11 mouse cellular contexts compared by ENCODE assay signal in genomic region chr2:157975595-157975994, GRCm38 (mm10). TPM values are rescaled to one million over a fixed set of nuclear protein-coding genes. Genes with fewer than 3 reads are reported as not detected.
DNase-seq lines count a peak whose midpoint lies in the region; ATAC-seq lines count a peak whose summit lies in the region.
"Had no signal": no experiment of that assay in that cellular context is flagged by ENCODE, and none has a peak within 500 bp of the region (broad histone marks: within the 10 kb centered on the region; RNA-seq: fewer than 3 reads in every experiment).

No protein-coding gene starts in this region.

- no peaks in the 10 kb centered on the region for H3K9me3 ChIP-seq in embryonic facial prominence, embryonic 14.5 days (ENCODE audit: control insufficient read depth, low read length)
- no peaks in the 10 kb centered on the region for H3K9me3 ChIP-seq in hindbrain, embryonic 14.5 days (ENCODE audit: control insufficient read depth, low read length)
- H3K9me3 ChIP-seq in midbrain, embryonic 14.5 days (ENCODE audit: control insufficient read depth, low read length), result no peaks in the 10 kb centered on the region
- H3K9me3 ChIP-seq: liver, embryonic 12.5 days had no signal

- 0 out of 2 replicates have a peak, but pooled peaks cover 5% of the 10 kb centered on the region for H3K27me3 ChIP-seq in embryonic facial prominence, embryonic 14.5 days (replicated peaks; ENCODE audit: control insufficient read depth, insufficient read depth, low read length)
- no peaks in the 10 kb centered on the region for H3K27me3 ChIP-seq in hindbrain, embryonic 14.5 days (ENCODE audit: control insufficient read depth, insufficient read depth, low read length)
- H3K27me3 ChIP-seq in midbrain, embryonic 14.5 days (ENCODE audit: control insufficient read depth, insufficient read depth, low read length), result no peaks in the 10 kb centered on the region

- H3K4me3 ChIP-seq in embryonic facial prominence, embryonic 14.5 days (ENCODE audit: low read depth, low read length), result no peak overlapping the region
- no peak overlapping the region for H3K4me3 ChIP-seq in hindbrain, embryonic 14.5 days (replicated peaks; ENCODE audit: low read length)
- H3K4me3 ChIP-seq in midbrain, embryonic 14.5 days (replicated peaks; ENCODE audit: low read depth, low read length), result no peak overlapping the region
- H3K4me3 ChIP-seq: liver, embryonic 12.5 days had no signal

- H3K4me1 ChIP-seq in embryonic facial prominence, embryonic 14.5 days (ENCODE audit: control insufficient read depth, insufficient read depth, low read length), result peaks cover 11% of the 10 kb centered on the region; the same call in 1 of the 2 replicates
- H3K4me1 ChIP-seq in hindbrain, embryonic 14.5 days (replicated peaks; ENCODE audit: control insufficient read depth, insufficient read depth, low read length), result peaks cover 21% of the 10 kb centered on the region
- peaks cover 15% of the 10 kb centered on the region for H3K4me1 ChIP-seq in midbrain, embryonic 14.5 days (ENCODE audit: control insufficient read depth, insufficient read depth, low read length)
- H3K4me1 ChIP-seq: liver, embryonic 12.5 days had no signal

- no peaks in the 10 kb centered on the region for H3K36me3 ChIP-seq in embryonic facial prominence, embryonic 14.5 days (ENCODE audit: control insufficient read depth, insufficient read depth, low read length)
- H3K36me3 ChIP-seq in hindbrain, embryonic 14.5 days (replicated peaks; ENCODE audit: control insufficient read depth, insufficient read depth), result no peaks in the 10 kb centered on the region
- no peaks in the 10 kb centered on the region for H3K36me3 ChIP-seq in midbrain, embryonic 14.5 days (ENCODE audit: control insufficient read depth, insufficient read depth, low read length)

- H3K9ac ChIP-seq in embryonic facial prominence, embryonic 14.5 days (ENCODE audit: low read depth, low read length), result no peak overlapping the region
- 0 out of 2 replicates have a peak overlapping the region, but pooled peaks have one; percentile 3 for H3K9ac ChIP-seq in hindbrain, embryonic 14.5 days
- peak overlapping the region; percentile 45; the same call in 1 of the 2 replicates for H3K9ac ChIP-seq in midbrain, embryonic 14.5 days (replicated peaks; ENCODE audit: low read length)
- H3K9ac ChIP-seq: liver, embryonic 12.5 days had no signal

- peak; percentile 53 for DNase-seq in embryo, embryonic 11 days
- DNase-seq in embryonic facial prominence, embryonic 14.5 days (ENCODE audit: low spot score), result no peak
- peak; percentile 50 for DNase-seq in hindbrain, embryonic 14.5 days (ENCODE audit: low spot score)
- no peak for DNase-seq in midbrain, embryonic 14.5 days
- DNase-seq in spleen, postnatal 14 days (ENCODE audit: low spot score in 2 of 2), result no peak
- no peak for DNase-seq in gastrocnemius, postnatal 14 days
- DNase-seq in frontal cortex, postnatal 36 days (ENCODE audit: low spot score in 2 of 2), result no peak
- no peak for DNase-seq in layer of hippocampus, postnatal 14 days (ENCODE audit: low spot score in 2 of 2)
- DNase-seq: cerebellum, postnatal 25 days; thymus, postnatal 25 days had no signal

- WGBS in embryonic facial prominence, embryonic 14.5 days, result 6% methylated on average over 7 of the region's 7 CpGs
- 6% methylated on average over 7 of the region's 7 CpGs for WGBS in hindbrain, embryonic 14.5 days
- WGBS in midbrain, embryonic 14.5 days, result 6% methylated on average over 7 of the region's 7 CpGs

- H3K4me2 ChIP-seq in embryonic facial prominence, embryonic 14.5 days (ENCODE audit: low read depth, low read length), result 0 out of 2 replicates have a peak overlapping the region, but pooled peaks have one; percentile 35
- peak overlapping the region; percentile 31 for H3K4me2 ChIP-seq in hindbrain, embryonic 14.5 days (replicated peaks)
- peak overlapping the region; percentile 43 for H3K4me2 ChIP-seq in midbrain, embryonic 14.5 days (ENCODE audit: low read length)
- H3K4me2 ChIP-seq: liver, embryonic 12.5 days had no signal

- intact Hi-C loops in gastrocnemius, postnatal 14 days (cut with DNase I; ENCODE audit: low total_unique reads), result no loop called here

- H3K27ac ChIP-seq in embryonic facial prominence, embryonic 14.5 days (replicated peaks; ENCODE audit: low read depth, low read length), result no peak overlapping the region
- H3K27ac ChIP-seq in hindbrain, embryonic 14.5 days, result peak overlapping the region; percentile 77
- peak overlapping the region; percentile 83 for H3K27ac ChIP-seq in midbrain, embryonic 14.5 days (replicated peaks; ENCODE audit: low read depth, low read length)
- H3K27ac ChIP-seq: liver, embryonic 12.5 days had no signal

- ATAC-seq in embryonic facial prominence, embryonic 14.5 days (ENCODE audit: low read depth), result no peak
- ATAC-seq in hindbrain, embryonic 14.5 days (ENCODE audit: low FRiP score), result no peak
- no peak for ATAC-seq in midbrain, embryonic 14.5 days (ENCODE audit: low FRiP score, low TSS enrichment)
- ATAC-seq: liver, embryonic 12.5 days had no signal

RNA-seq across cellular contexts. Expression of gene Tti1, which starts 52.6 kb away (rescaled TPM):
- polyA plus RNA-seq in embryonic facial prominence, embryonic 14.5 days (2014; fragmentation: Nextera tagmentation; extraction: Ambion mirVana), result 17.0 and 22.0 TPM in 2 replicates
- 15.6 and 17.3 TPM in 2 replicates for polyA plus RNA-seq in hindbrain, embryonic 14.5 days (2014; fragmentation: Nextera tagmentation; extraction: Ambion mirVana)
- polyA plus RNA-seq in midbrain, embryonic 14.5 days (2014; fragmentation: Nextera tagmentation; extraction: Ambion mirVana), result 11.4 and 20.5 TPM in 2 replicates
- 10 to 100 TPM; 13.0 to 14.6 TPM for total RNA-seq in gastrocnemius, postnatal 14 days (2021)
- 10 to 100 TPM; 15.9 to 16.3 TPM for total RNA-seq in layer of hippocampus, postnatal 14 days (2021)

RNA-seq across cellular contexts. Expression of gene Rprd1b, which starts 52.7 kb away (rescaled TPM):
- polyA plus RNA-seq in embryonic facial prominence, embryonic 14.5 days (2014; fragmentation: Nextera tagmentation; extraction: Ambion mirVana), result 32.8 and 37.5 TPM in 2 replicates
- polyA plus RNA-seq in hindbrain, embryonic 14.5 days (2014; fragmentation: Nextera tagmentation; extraction: Ambion mirVana), result 30.8 and 34.9 TPM in 2 replicates
- polyA plus RNA-seq in midbrain, embryonic 14.5 days (2014; fragmentation: Nextera tagmentation; extraction: Ambion mirVana), result 32.9 and 40.2 TPM in 2 replicates
- total RNA-seq in gastrocnemius, postnatal 14 days (2021), result 10 to 100 TPM; 24.8 to 28.9 TPM
- 10 to 100 TPM; 28.5 to 31.0 TPM for total RNA-seq in layer of hippocampus, postnatal 14 days (2021)

Comparison
In these comparisons a context has a peak if more than half of its experiments do, and no peak if none do; other contexts are left out.
1. DNase-seq: peak in embryo, embryonic 11 days (single experiment) and hindbrain, embryonic 14.5 days (single experiment); none in embryonic facial prominence, embryonic 14.5 days (single experiment), midbrain, embryonic 14.5 days (single experiment), spleen, postnatal 14 days (0 of 2), gastrocnemius, postnatal 14 days (single experiment), frontal cortex, postnatal 36 days (0 of 2) and layer of hippocampus, postnatal 14 days (0 of 2).
2. Peak in every context shown above with its lines, with median percentiles within 50 percentile points of each other: H3K4me2 ChIP-seq.